Mouse (Mus musculus) cerebellum, adult 9-11 months (tissue): ENCODE measurements around the gene Epb41l1.

Source experiments
- DNase-seq: peaks from one replicate; pipeline ENCODE4 v3.0.0; 2022

The Epb41l1 gene

DNA sequence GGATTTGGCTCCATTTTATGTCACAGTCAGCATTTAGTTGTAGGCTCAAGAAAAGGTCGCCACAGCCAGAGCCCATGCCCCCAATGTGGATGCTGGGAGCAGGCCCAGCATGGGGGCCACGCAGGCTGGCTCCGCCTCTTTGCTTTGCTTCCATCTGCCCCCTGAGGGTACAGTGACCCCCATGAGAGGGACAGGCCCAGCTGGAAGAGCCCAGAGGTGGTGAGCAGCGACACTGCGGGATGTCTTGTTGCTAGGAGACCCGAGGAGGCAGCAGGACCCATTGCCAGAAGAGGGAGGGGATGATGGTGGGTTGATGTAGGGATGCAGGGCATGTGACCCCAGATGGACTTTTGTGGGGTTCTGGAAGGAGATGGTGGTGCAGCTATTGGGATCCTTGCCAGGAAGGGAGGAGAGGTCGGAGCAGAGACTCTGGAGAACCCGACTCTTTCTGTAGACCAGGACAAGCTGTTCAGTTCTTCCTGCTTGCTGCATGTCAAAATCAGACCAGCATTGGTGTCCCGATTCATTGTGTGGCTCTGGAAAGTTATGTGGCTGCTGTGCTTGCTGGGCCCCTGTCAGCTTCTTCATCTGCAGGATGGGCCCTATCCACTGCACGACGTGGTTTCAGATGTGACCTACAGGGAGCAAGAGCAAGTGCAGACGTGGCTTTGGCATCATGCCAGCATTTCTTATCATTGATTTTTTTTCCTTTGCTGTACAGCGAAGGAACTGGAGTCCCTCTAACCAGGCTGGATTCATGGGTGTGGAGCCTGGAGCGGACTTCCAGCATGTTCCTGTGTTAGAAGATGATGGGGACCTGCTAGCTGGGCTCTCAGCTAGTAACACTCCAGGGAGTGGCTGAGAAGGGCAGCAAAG, 41.7 kb downstream of the Epb41l1 start:
- peak; percentile 46 for DNase-seq

DNA sequence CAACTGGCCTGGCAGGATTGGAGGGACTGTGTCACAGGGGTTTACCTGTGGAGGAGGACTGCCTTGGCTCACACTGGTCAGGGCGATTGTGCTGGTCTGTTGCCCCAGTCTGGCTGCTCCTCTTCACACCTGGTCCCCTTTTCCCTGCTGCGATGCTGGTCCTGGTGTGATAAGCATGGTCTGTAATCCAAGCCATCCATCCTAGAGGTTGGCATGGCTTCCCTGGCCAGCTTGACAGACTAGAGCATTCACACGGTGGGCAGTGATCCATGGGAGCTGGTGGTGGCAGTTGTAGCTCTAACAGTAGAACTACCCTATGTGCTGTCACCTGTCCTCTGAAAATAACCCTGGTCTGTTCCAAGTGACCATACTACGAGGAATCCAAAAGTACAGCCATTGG, 43.7 kb downstream of the Epb41l1 start:
- peak; percentile 79 for DNase-seq

DNA sequence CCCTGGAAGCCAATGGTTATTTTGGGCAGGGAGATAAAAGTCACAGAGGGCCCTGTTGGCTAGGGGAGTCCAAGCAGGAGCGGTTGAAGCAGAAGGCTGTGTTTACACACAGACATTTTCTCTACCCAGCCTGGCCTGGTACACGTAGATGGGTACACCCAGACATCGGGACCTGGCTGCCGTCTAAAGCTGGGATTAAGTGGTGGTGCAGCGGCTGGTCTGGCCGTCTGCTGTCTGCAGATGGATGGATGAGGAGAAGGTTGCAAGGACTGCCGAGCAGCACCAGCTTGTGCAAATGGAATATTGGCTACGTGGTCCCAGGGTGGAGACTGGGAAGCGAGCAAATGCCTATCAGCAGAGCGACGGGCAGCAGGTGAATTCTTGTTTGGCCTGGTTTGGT, 46.8 kb downstream of the Epb41l1 start:
- DNase-seq: no peak

DNA sequence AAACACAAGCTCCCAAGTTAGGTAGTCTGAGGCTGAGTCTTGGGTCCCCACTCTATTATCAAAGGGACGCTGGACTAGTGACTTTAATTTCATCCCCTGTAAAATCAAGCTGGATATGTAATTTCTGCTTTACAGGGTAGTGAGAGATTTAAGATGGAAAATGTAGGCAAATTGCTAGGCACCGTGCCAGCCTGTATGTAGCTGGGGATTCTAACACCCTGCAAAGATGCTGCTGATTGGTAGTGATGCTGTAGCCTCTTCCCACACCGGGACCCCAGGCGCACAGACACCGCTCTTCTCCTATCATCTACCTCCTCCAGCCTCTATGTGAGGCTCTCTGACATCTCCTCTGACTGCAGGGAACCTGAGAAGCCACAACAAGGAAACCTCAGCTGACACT, 48.2 kb downstream of the Epb41l1 start:
- peak; percentile 5 for DNase-seq

DNA sequence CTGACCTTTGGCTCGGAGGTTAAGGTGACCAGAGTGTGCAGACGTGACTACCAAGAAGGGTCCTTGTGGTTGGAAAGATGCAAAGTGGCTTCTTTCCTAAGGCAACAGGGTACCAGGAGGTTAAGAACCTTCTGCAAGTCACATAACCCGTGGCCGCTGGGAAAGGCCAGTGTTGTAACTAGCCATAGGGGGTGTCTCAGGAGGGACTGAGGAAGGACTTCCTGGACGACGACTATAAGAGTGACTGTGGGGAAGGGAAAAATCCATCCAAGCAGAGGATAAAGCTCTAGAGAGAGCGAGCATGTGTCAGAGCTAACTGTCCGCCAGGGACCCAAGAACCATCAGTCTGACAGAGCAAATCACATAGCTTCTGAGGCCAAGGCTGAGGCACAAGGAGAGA, 48.8 kb downstream of the Epb41l1 start:
- peak; percentile 5 for DNase-seq

DNA sequence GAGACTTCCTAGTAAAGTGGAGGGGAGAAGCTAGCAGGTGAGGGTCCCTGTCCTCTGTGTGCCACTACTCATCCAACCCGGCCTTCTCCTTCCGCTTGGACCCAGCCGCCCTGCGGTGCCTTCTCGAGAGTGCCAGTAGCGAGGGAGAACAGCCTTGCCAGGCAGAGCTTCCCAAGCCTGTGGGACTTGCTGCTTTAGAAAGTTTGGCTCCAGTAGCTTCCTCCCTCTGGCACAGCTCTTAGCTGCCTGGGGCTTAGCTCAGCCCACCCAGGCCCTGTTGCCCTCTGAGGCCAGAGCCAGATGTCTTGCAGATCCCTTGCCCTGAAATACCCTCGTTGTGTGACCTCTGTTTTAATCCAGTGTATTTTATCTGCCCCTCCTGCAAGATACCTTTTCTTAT, 50.2 kb downstream of the Epb41l1 start:
- DNase-seq: peak; percentile 45

DNA sequence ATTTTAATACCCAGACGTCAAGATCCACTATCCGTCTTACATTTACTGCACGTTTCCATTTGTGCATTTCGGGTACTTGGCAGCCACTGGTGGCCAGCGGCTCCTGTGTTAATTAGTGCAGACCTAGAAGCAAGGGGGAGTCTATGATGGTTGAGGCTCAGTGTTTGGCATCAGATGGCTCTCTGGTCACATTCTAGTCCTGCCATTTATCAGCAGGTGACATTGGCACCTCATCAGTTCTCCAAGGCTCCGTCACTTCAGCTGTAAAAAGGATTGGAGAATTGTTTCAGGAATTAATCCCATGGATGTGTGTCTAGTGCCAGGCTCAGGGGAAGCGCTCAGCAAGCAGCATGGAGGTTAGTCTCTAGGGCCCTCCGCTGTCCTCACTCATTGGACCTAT, 51.6 kb downstream of the Epb41l1 start:
- DNase-seq: peak; percentile 44

DNA sequence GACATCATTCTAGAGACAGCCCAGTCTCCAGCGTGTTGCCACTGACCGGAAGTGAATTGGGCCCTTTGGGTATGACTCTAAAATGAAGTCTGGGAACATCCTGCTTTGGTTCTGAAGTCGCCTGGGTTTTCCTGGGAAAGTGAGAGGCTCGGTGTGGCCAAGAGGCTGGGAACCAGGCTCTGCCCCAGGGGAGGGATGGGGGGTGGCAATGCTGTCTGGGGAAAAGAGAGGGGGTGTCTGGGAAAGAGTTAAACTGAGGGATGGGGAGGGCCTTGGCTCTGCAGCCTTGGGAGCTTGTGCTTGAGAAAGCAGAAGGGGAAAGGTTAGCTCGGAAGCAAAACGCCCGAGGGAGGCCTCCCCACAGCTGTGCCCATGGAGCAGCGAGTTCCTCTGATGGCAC, 53.0 kb downstream of the Epb41l1 start:
- DNase-seq: peak; percentile 43

DNA sequence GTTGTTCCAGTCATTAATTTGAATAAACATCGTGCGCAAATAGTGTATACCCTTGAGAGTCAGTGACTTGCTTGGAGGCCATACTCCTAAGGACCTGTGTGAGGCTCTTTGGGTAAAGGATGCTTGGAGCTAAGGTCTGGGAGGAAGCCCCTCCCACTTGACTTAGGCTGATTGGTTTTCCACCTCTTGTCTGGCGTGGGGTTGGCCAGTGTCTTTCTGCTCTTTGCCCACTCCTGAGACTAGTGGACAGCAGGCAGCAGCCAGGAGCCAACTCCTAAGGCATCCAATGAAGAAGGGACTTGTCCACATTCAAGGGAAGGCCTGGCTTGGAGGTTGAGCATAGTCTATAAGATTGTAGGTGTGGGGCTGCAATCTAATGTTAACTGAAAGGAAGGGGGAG, 53.4 kb downstream of the Epb41l1 start:
- DNase-seq: peak; percentile 71

DNA sequence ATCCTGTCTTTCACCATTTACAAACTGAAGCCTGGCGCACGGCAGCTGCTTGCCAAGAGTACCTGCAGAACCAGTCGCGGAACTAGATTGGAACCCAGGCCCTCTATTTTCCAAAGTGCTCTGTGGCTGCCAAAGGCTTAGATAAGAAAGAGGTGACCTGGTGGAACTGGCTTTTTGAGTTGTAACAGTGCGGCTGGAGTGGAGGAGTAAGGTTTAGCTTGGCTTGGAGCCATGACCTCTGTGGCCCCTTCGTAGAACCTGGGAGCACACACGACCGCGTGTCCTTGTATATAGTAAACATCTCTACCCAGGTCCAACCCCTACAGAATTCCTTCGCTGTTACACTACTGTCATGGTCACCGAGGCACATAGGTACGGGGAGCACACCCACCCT, 54.2 kb downstream of the Epb41l1 start:
- DNase-seq: peak; percentile 70

DNA sequence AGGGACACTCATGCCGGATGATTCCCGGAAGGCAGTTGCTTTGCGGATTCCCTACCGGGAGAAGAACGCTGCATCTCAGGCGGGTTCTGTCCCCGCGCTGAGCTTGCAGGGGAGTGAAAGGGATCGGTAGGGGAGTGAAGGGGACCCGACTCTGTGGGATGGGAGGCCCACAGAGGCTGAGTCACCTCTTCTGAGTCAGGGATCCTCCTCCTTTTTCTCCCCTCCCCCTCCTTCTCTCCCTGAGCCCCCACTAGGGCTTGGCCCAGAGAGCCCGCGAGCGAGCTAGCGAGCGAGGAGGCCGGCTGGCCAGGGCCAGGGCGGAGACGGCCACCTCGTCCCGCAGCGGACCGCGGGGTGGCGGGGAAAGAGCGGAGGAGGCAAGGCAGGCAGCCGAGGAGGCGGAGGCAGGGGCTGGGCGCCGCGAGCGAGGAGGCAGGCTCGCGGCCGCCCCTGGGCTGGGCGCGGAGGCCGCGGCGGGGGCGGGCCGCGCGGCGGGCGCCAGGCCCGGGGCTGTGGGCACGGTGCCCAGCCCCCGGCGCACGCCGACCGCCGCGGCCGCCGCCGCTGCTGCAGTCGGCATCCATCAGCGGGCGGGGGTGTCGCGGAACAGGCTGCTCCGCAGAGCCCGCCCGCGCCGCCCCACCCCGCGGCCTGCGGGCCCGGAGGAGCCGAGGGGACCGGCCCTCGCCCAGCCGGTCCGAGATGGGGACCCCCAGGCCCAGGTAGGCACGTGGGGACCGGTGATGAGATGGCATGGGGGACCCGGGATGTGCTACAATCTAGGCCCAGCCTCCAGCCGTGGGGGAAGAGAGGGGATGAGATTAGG, 54.8 kb downstream of the Epb41l1 start:
- peak; percentile 88 for DNase-seq

DNA sequence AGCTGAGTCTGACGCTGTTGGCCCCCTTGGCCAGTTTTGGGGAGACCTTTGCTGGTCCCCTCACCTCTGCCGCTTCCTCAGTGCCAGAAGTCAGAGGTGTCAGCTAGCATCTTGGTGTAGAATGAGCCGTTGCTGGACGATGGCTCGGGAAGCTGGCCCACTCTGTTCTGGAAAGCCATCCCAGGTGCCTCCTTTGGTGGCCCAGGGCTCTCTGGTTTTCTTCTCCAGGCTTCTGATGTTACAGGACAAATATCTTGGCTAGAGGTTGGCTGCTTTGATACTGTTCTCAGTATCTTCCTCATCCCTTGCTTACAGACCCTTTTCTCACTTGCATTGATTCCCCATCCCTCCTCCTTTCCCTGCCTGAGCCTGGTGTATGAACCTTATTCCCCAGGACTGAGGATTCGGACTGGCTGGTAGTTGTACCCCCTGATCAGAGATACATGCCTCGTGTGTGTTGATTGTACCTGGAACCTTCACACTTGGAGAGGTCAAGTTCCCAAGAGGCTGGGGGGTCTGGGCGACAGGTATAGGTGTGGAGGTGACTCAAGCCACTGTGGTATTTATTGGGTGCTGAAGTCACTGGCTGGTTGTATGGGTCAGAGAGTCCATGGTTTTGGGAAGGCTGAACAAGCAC, 55.5 kb downstream of the Epb41l1 start:
- no peak for DNase-seq

DNA sequence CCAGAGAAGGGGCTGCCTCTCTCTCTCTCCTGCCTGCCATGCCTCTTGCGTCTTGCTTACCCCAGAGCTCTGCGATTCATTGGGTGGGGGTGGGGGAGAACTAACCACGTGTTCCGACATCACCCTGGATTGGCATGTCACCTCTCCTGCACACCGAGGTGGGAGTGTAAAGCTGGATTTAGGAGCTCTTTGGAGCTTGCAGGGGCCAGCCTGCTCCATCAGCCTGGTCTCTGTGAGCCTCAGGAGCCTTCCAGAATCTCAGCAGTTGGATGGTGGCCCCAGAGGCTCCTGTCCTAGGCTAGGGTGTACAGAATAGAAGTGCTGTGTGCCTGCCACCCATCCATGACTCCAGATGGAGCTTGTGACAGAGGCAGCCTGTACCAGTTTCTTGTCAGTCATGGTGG, 56.0 kb downstream of the Epb41l1 start:
- DNase-seq: peak; percentile 69

DNA sequence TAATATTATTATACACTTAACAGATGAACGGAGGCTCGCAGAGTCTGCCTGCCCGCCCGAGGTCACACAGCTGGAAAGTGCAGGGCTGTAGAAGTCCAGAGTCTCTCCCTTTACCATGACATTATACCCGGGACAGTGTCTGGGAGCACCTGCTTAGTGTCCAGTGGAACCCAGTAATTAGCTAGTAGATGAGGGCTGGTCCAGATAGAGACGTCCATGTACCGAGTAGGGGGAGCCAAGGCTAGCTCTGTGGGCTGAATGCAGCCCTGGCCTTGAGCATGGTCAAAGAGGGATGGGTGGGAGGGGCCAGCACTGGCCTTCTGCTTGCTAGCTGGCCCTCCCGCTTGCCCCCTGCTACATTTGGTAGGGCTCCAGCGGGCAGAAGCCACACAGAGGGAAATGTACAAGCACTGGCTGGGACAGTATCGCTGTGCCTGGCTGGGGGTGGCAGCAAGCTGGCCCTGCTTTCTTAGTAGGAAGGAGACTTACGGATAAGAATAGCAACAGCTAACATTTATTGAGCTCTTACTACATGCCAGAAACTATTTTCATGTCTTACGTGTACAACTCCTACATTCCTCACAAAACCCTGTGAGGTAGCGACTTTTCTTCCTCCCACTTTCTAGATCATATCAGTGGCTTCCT, 57.5 kb downstream of the Epb41l1 start:
- DNase-seq: peak; percentile 90

DNA sequence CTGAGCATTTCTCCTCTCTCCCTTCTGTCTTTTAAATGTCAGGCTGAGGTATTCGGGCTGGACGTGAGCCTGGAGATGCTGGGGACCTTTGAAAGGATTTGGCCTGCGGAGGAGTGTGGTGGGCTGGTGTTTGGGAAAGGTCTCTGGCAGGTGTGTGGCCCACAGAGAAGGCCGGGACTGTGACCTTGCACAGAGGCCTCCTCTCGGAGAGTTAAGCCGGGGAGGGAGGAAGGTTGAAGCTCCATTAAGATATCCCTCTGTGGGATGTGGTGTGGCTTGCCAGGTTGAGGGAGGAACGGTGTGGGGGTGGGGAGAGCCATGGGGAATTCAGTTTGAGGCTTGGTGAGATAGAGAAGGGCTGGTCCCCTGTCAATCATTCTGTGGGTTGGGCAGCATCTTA, 59.1 kb downstream of the Epb41l1 start:
- peak; percentile 66 for DNase-seq

DNA sequence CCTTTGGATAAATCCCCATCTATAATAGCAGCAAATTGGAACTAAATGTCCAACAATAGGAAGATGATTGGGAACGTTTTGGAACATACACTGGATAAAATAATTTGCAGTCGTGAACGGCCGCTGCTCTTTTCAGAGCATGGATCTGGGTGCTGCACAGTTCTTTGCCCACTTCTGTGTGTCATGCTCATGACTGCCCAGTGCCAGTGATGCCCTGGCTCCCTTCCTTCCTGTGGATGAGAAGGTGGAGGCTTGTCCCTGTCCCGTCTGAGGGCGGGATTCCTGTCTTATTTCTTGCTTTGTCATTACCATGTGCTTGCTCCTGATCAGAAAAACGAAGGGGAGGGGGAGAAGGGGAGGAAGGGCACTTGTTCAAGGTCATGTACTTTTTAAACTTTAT, 59.6 kb downstream of the Epb41l1 start:
- DNase-seq: peak; percentile 59

DNA sequence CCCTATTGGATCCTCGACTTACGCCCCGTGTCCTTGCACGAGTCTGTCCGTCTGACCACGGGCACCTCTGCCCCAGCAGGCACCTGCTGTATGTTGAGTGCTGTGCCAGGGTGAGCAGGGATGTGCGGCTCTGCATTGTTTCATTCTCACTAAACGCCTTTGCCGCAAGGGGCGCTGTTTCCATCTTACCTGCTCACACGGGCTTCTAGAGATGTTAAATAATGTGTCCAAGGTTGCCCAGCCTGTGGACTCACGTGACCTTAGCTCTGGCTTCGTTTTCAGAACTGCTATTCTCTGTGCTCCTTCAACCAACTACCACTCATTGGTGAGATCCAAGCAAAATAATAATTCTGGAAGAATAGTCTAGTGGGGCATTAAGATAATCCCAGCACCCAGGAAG, 61.6 kb downstream of the Epb41l1 start:
- peak; percentile 81 for DNase-seq

DNA sequence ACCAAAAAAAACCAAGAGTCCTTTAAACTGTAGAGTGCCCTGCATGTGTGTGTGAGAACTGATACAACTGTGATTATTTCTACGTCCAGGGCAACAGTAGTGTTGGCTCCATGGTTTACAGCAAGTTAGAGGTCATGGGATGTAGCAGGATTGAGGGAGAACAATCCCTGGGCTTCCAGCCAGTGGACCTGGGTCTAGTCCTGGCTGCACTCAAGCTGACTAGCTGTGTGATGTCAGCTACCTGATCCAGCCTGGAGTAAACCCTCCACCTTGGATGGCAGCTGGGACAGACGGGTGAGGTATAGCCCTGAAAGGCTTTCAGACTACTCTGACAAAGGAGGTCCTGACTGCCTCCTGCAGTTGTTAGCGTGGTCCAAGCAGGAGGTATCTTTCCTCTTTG, 62.1 kb downstream of the Epb41l1 start:
- DNase-seq: no peak

DNA sequence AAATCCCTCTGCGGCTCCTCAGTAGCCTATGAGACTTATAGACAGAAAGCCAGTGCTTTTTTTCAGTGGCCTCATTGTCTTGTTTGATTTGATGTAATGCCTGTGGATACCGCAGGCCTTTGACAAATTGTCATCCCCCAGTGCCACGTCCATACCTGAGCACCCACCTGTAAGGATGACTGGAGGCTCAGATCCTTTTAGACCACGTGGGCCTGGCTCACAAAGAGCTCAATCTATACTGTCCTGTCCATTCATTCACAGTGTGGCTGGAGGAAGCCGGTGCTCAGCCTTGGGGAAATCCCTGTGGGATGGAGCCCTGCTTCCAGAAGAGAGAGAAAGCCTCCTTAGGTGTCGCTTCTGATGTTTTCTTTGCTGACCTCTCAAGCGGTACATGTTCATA, 62.5 kb downstream of the Epb41l1 start:
- DNase-seq: no peak

DNA sequence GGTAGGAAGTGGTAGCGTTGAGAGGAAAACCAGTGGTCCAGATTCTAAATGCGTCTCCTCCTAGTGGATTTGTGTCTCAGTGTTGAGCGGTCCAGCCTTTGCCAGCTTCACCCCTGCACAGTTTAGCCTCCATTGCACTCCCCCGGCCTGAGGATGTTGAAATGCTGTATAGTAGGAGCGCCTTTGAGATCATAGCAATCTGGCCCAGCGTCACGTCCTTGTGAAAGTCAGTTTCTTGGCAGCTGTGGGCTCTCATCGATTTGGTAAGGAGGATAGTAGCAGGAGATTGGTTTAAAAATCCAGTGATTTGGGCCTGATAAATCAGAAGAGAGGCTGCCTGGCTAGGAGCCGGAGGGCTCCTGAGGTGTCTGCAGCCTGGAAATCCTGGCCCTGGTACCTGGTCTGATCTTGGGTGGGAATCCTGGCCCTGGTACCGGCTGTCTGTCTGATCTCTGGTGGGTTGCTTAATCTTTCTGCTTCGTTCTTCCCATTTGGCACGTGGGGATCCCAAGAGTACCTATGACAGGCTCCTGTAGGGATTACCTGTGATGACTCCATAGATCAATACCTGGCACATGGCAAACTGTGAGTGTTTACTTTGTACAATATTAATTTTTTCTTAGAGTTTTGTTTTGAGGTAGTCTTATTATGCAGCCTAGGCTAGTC, 65.5 kb downstream of the Epb41l1 start:
- DNase-seq: no peak

DNA sequence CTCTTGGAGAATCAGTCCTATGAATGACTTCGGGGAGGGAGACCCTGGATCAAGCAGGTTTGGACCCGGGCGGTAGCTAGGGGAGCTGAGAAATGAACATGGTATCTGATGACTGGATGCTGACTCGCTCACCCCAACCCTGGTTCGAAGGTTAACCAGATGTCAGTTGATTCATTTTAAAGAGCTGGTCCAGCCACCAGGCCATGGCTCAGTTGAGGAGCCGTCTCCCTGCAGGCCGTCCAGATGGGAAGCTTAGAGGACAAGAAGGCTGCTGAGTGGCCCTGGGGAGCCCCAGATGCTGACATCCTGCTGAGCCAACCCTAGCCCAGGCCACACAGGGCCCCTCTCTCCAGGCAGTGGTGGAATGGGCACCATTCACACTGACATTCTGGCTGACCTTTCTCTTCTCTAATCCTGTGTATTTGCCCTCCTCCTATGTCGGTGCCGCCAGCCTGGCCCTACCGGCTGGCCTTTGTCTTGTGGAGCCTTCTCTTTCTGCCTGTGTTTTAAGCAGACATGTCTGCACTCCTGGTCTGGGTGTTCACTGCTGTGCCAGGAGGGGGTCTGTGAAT, 67.0 kb downstream of the Epb41l1 start:
- DNase-seq: peak; percentile 54

DNA sequence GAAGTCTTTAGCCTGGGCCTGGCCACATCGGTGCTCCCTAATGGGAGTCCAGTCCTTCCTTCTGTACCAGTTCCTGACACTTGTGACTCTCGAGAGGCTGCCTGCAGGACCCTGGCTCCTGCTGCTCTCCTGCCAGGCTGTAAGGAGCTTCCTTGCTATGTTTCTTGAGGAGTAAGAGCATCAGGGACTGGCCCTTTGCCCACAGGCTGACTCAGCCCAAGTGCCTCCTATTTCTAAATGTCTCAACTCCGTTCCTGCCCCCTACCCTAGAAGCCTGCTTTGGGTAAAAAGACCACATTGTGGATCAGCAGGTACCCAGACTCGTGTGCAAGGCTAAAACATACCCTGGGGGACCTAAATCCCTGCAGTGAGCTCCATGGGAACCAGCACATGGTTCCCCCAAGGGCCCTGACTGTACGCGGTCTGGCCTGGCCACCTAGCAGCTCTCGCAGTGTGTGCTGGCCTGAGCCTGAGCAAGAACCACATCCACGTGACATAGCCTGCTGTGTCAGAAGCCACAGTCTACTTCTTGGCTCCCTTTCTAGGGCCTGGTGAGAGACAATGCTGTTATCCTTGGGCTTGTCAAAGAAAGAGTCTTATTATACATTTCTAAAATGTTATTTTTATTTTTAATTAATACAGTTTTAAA, 67.6 kb downstream of the Epb41l1 start:
- peak; percentile 86 for DNase-seq
